ENCODE assay signal across 24 mouse cellular contexts in the genomic region with DNA sequence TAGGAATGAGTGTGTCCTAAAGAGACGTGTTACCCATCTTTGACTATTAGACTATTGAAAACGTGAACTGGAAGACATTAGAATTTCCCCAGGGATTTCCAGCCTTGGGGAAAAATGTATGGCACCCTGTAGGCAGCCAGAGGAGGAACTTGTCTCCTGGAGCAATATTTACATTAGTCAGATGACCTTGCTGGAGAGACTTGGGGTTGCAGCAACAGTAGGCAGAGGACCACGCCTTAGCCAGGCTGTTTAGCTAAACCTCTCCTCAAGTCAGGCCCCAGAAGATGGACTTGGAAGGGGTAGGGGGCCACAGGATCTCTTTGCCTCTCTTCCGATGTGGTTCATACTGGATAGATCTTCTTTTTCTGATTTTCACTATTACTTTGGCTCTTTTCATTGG.
DNase-seq lines count a peak whose midpoint lies in the region; ATAC-seq and TF ChIP-seq lines count a peak whose summit lies in the region.
"Had no signal": no experiment of that assay in that cellular context is flagged by ENCODE, and none has a peak within 500 bp of the region (broad histone marks: within the 10 kb centered on the region; RNA-seq: fewer than 3 reads in every experiment).

No protein-coding gene starts in this region.

- ATAC-seq in intestine, embryonic 15.5 days, result peak; percentile 80
- ATAC-seq in intestine, postnatal 0 days, result no peak
- ATAC-seq in intestine, embryonic 16.5 days, result peak; percentile 80
- 0 out of 2 replicates have a peak, but pooled peaks have one; percentile 43 for ATAC-seq in stomach, embryonic 15.5 days (ENCODE audit: insufficient read depth, low FRiP score, low read depth)
- 0 out of 2 replicates have a peak, but pooled peaks have one; percentile 45 for ATAC-seq in stomach, postnatal 0 days (ENCODE audit: low FRiP score, low TSS enrichment)
- no peak for ATAC-seq in heart, embryonic 11.5 days (replicated peaks; ENCODE audit: insufficient number of reproducible peaks, low FRiP score, low TSS enrichment)
- ATAC-seq: forebrain, embryonic 14.5 days had no signal

- 63% methylated on average over 4 of the region's 4 CpGs for WGBS in intestine, embryonic 15.5 days
- 44% methylated on average over 4 of the region's 4 CpGs for WGBS in intestine, postnatal 0 days
- WGBS in intestine, embryonic 16.5 days, result 64% methylated on average over 4 of the region's 4 CpGs
- WGBS in stomach, embryonic 15.5 days, result 61% methylated on average over 4 of the region's 4 CpGs
- WGBS in stomach, postnatal 0 days, result 57% methylated on average over 4 of the region's 4 CpGs
- WGBS in heart, embryonic 11.5 days (ENCODE audit: insufficient replicate concordance), result 76% methylated on average over 4 of the region's 4 CpGs

- no peak for TF ChIP-seq CTCF in intestine, postnatal 0 days (IDR thresholded peaks at IDR 0.05; ENCODE audit: low read depth)
- no peak for TF ChIP-seq CTCF in stomach, postnatal 0 days (IDR thresholded peaks at IDR 0.05; ENCODE audit: low read depth)

- no peak for DNase-seq in stomach, postnatal 0 days (ENCODE audit: low spot score)
- DNase-seq in left cerebral cortex, adult 9 months (ENCODE audit: low spot score in 2 of 2), result no peak
- no peak for DNase-seq in urinary bladder, postnatal 25 days (ENCODE audit: low spot score)
- DNase-seq: adrenal gland, adult 2 months; adrenal gland, postnatal 10 days; adrenal gland, postnatal 25 days; cerebellum, adult 11 months; cerebellum, adult 18-20 months; cerebellum, adult 8-10 months; cerebellum, adult 9-11 months; cerebellum, postnatal 14 days; cerebellum, postnatal 36 days; embryo, embryonic 11 days had no signal

- no peak overlapping the region for H3K9ac ChIP-seq in intestine, embryonic 15.5 days
- no peak overlapping the region for H3K9ac ChIP-seq in intestine, postnatal 0 days (ENCODE audit: low read depth, low read length)
- H3K9ac ChIP-seq in intestine, embryonic 16.5 days (ENCODE audit: low read depth, low read length), result no peak overlapping the region
- no peak overlapping the region for H3K9ac ChIP-seq in stomach, embryonic 15.5 days
- H3K9ac ChIP-seq in stomach, postnatal 0 days (ENCODE audit: low read length), result no peak overlapping the region
- no peak overlapping the region for H3K9ac ChIP-seq in heart, embryonic 11.5 days (ENCODE audit: low read depth, low read length)
- H3K9ac ChIP-seq: embryonic facial prominence, embryonic 13.5 days; embryonic facial prominence, embryonic 15.5 days; forebrain, embryonic 12.5 days had no signal

- no peaks in the 10 kb centered on the region for H3K27me3 ChIP-seq in intestine, embryonic 15.5 days (replicated peaks)
- H3K27me3 ChIP-seq in intestine, postnatal 0 days (replicated peaks; ENCODE audit: control insufficient read depth, insufficient read depth, low read length), result no peaks in the 10 kb centered on the region
- H3K27me3 ChIP-seq in intestine, embryonic 16.5 days (replicated peaks; ENCODE audit: control insufficient read depth, insufficient read depth, low read length), result no peaks in the 10 kb centered on the region
- H3K27me3 ChIP-seq in stomach, embryonic 15.5 days (replicated peaks), result no peaks in the 10 kb centered on the region
- no peaks in the 10 kb centered on the region for H3K27me3 ChIP-seq in stomach, postnatal 0 days (ENCODE audit: control insufficient read depth, insufficient read depth, low read length)
- no peaks in the 10 kb centered on the region for H3K27me3 ChIP-seq in heart, embryonic 11.5 days (ENCODE audit: control insufficient read depth, insufficient read depth, low read length)
- H3K27me3 ChIP-seq: embryonic facial prominence, embryonic 13.5 days; embryonic facial prominence, embryonic 15.5 days had no signal

- no peaks in the 10 kb centered on the region for H3K4me1 ChIP-seq in intestine, embryonic 15.5 days (replicated peaks)
- H3K4me1 ChIP-seq in intestine, postnatal 0 days (replicated peaks; ENCODE audit: control insufficient read depth, insufficient read depth, low read length), result no peaks in the 10 kb centered on the region
- no peaks in the 10 kb centered on the region for H3K4me1 ChIP-seq in intestine, embryonic 16.5 days (ENCODE audit: control insufficient read depth, insufficient read depth, low read length)
- H3K4me1 ChIP-seq in stomach, embryonic 15.5 days, result no peaks in the 10 kb centered on the region
- no peaks in the 10 kb centered on the region for H3K4me1 ChIP-seq in stomach, postnatal 0 days (replicated peaks; ENCODE audit: control insufficient read depth, insufficient read depth)
- no peaks in the 10 kb centered on the region for H3K4me1 ChIP-seq in heart, embryonic 11.5 days (ENCODE audit: control insufficient read depth, insufficient read depth, low read length)
- H3K4me1 ChIP-seq: embryonic facial prominence, embryonic 13.5 days; embryonic facial prominence, embryonic 15.5 days; forebrain, embryonic 12.5 days had no signal

- no peak for TF ChIP-seq EP300 in stomach, postnatal 0 days (optimal IDR thresholded peaks at IDR 0.05)

- H3K36me3 ChIP-seq in intestine, embryonic 15.5 days, result no peaks in the 10 kb centered on the region
- no peaks in the 10 kb centered on the region for H3K36me3 ChIP-seq in intestine, postnatal 0 days (ENCODE audit: control insufficient read depth, insufficient read depth)
- no peaks in the 10 kb centered on the region for H3K36me3 ChIP-seq in intestine, embryonic 16.5 days (ENCODE audit: control insufficient read depth, insufficient read depth, low read length)
- H3K36me3 ChIP-seq in stomach, embryonic 15.5 days, result no peaks in the 10 kb centered on the region
- no peaks in the 10 kb centered on the region for H3K36me3 ChIP-seq in stomach, postnatal 0 days (ENCODE audit: control insufficient read depth, insufficient read depth, low read length)
- no peaks in the 10 kb centered on the region for H3K36me3 ChIP-seq in heart, embryonic 11.5 days (ENCODE audit: control insufficient read depth, insufficient read depth, low read length)
- H3K36me3 ChIP-seq: embryonic facial prominence, embryonic 13.5 days; embryonic facial prominence, embryonic 15.5 days; forebrain, embryonic 10.5 days; forebrain, embryonic 12.5 days had no signal

- H3K27ac ChIP-seq in intestine, embryonic 15.5 days, result no peak overlapping the region
- H3K27ac ChIP-seq in intestine, postnatal 0 days (ENCODE audit: low read depth, low read length), result no peak overlapping the region
- H3K27ac ChIP-seq in intestine, embryonic 16.5 days (ENCODE audit: low read length), result no peak overlapping the region
- H3K27ac ChIP-seq in stomach, embryonic 15.5 days, result no peak overlapping the region
- no peak overlapping the region for H3K27ac ChIP-seq in stomach, postnatal 0 days (replicated peaks)
- H3K27ac ChIP-seq in heart, embryonic 11.5 days (ENCODE audit: low read depth, low read length), result no peak overlapping the region
- H3K27ac ChIP-seq: embryonic facial prominence, embryonic 13.5 days; embryonic facial prominence, embryonic 15.5 days; forebrain, embryonic 10.5 days; forebrain, embryonic 12.5 days had no signal

- H3K4me3 ChIP-seq in intestine, embryonic 15.5 days (replicated peaks), result no peak overlapping the region
- no peak overlapping the region for H3K4me3 ChIP-seq in intestine, postnatal 0 days (ENCODE audit: low read depth, low read length)
- H3K4me3 ChIP-seq in intestine, embryonic 16.5 days (ENCODE audit: low read length), result no peak overlapping the region
- H3K4me3 ChIP-seq in stomach, embryonic 15.5 days (replicated peaks), result no peak overlapping the region
- H3K4me3 ChIP-seq in stomach, postnatal 0 days (ENCODE audit: low read depth, low read length), result no peak overlapping the region
- H3K4me3 ChIP-seq in heart, embryonic 11.5 days (ENCODE audit: low read depth, low read length), result no peak overlapping the region
- H3K4me3 ChIP-seq: embryonic facial prominence, embryonic 13.5 days; embryonic facial prominence, embryonic 15.5 days; erythroblast, embryonic 14.5 days; forebrain, embryonic 10.5 days; forebrain, embryonic 12.5 days had no signal

- no peak overlapping the region for H3K4me2 ChIP-seq in intestine, embryonic 15.5 days (replicated peaks)
- no peak overlapping the region for H3K4me2 ChIP-seq in intestine, postnatal 0 days (replicated peaks; ENCODE audit: low read depth)
- no peak overlapping the region for H3K4me2 ChIP-seq in intestine, embryonic 16.5 days (ENCODE audit: low read depth, low read length)
- no peak overlapping the region for H3K4me2 ChIP-seq in stomach, embryonic 15.5 days
- no peak overlapping the region for H3K4me2 ChIP-seq in stomach, postnatal 0 days (replicated peaks; ENCODE audit: low read depth)
- no peak overlapping the region for H3K4me2 ChIP-seq in heart, embryonic 11.5 days
- H3K4me2 ChIP-seq: embryonic facial prominence, embryonic 13.5 days; embryonic facial prominence, embryonic 15.5 days; forebrain, embryonic 12.5 days had no signal

- no peaks in the 10 kb centered on the region for H3K9me3 ChIP-seq in intestine, embryonic 15.5 days
- no peaks in the 10 kb centered on the region for H3K9me3 ChIP-seq in intestine, postnatal 0 days (ENCODE audit: control insufficient read depth)
- H3K9me3 ChIP-seq in intestine, embryonic 16.5 days (ENCODE audit: control insufficient read depth, low read length), result no peaks in the 10 kb centered on the region
- H3K9me3 ChIP-seq in stomach, embryonic 15.5 days, result no peaks in the 10 kb centered on the region
- no peaks in the 10 kb centered on the region for H3K9me3 ChIP-seq in stomach, postnatal 0 days (ENCODE audit: control insufficient read depth, low read length)
- H3K9me3 ChIP-seq in heart, embryonic 11.5 days (replicated peaks; ENCODE audit: control insufficient read depth, low read length), result no peaks in the 10 kb centered on the region
- H3K9me3 ChIP-seq: embryonic facial prominence, embryonic 13.5 days; embryonic facial prominence, embryonic 15.5 days; forebrain, embryonic 10.5 days; forebrain, embryonic 12.5 days had no signal

Comparison
In these comparisons a context has a peak if more than half of its experiments do, and no peak if none do; other contexts are left out.
1. ATAC-seq: peak in intestine, embryonic 15.5 days (single experiment), intestine, embryonic 16.5 days (single experiment), stomach, embryonic 15.5 days (single experiment) and stomach, postnatal 0 days (single experiment); none in intestine, postnatal 0 days (single experiment) and heart, embryonic 11.5 days (single experiment).